Mouse (Mus musculus): Measurements from ENCODE around the gene Kansl1. TPM values are rescaled to one million over a fixed set of nuclear protein-coding genes. Genes with fewer than 3 reads are reported as not detected.
"Not testable (repeated sequence)": the region's sequence is repeated elsewhere in the genome, so short reads cannot be mapped to it uniquely, and the experiment has no call there.

Gene Kansl1
- polyA plus RNA-seq, 1 experiment from 2014 or later, result 21.9 TPM

- Histone ChIP-seq H3K27ac (ENCODE audit: low read length) (no peak overlapping the region), H3K4me2 (ENCODE audit: low read depth, low read length) (no peak overlapping the region), H3K4me1 (replicated peaks; ENCODE audit: control insufficient read depth, insufficient read depth, low read length) (no peaks in the 10 kb centered on the region), H3K9ac (ENCODE audit: low read length) (no peak overlapping the region), H3K4me3 (ENCODE audit: low read length) (no peak overlapping the region), H3K36me3 (ENCODE audit: control insufficient read depth, insufficient read depth, low read length) (peaks cover 4% of the 10 kb centered on the region; the same call in 1 of the 2 replicates), H3K27me3 (ENCODE audit: control insufficient read depth, insufficient read depth, low read depth, low read length) (no peaks in the 10 kb centered on the region), H3K9me3 (ENCODE audit: control insufficient read depth, low read length) (no peaks in the 10 kb centered on the region)
- no peak for ATAC-seq (ENCODE audit: low read depth)
Observed at GRCm38 (mm10) chr11:104461551-104461950, 7.1 kb downstream of the Kansl1 start.

GRCm38 (mm10) chr11:104459671-104460070 lies 9.0 kb downstream of the Kansl1 start:
- Histone ChIP-seq H3K4me2 (ENCODE audit: low read depth, low read length) (no peak overlapping the region), H3K4me3 (ENCODE audit: low read length) (no peak overlapping the region), H3K9ac (ENCODE audit: low read length) (no peak overlapping the region), H3K27me3 (ENCODE audit: control insufficient read depth, insufficient read depth, low read depth, low read length) (no peaks in the 10 kb centered on the region), H3K4me1 (replicated peaks; ENCODE audit: control insufficient read depth, insufficient read depth, low read length) (no peaks in the 10 kb centered on the region), H3K27ac (ENCODE audit: low read length) (no peak overlapping the region), H3K9me3 (ENCODE audit: control insufficient read depth, low read length) (no peaks in the 10 kb centered on the region), H3K36me3 (ENCODE audit: control insufficient read depth, insufficient read depth, low read length) (0 out of 2 replicates have a peak, but pooled peaks cover 3% of the 10 kb centered on the region)
- no peak for ATAC-seq (ENCODE audit: low read depth)
- WGBS, result 93% methylated on average over 2 of the region's 2 CpGs

- no peaks in the 10 kb centered on the region for H3K9me3 ChIP-seq (ENCODE audit: control insufficient read depth, low read length)
- no peak overlapping the region for H3K4me2 ChIP-seq (ENCODE audit: low read depth, low read length)
- no peak overlapping the region for H3K27ac ChIP-seq (ENCODE audit: low read length)
- H3K4me1 ChIP-seq (replicated peaks; ENCODE audit: control insufficient read depth, insufficient read depth, low read length), result no peaks in the 10 kb centered on the region
- H3K27me3 ChIP-seq (ENCODE audit: control insufficient read depth, insufficient read depth, low read depth, low read length), result no peaks in the 10 kb centered on the region
- H3K4me3 ChIP-seq (ENCODE audit: low read length), result no peak overlapping the region
- 0 out of 2 replicates have a peak, but pooled peaks cover 3% of the 10 kb centered on the region for H3K36me3 ChIP-seq (ENCODE audit: control insufficient read depth, insufficient read depth, low read length)
- ATAC-seq (ENCODE audit: low read depth), result no peak
- H3K9ac ChIP-seq (ENCODE audit: low read length), result no peak overlapping the region
- WGBS, result 57% methylated on average over 2 of the region's 2 CpGs
Observed at GRCm38 (mm10) chr11:104458507-104458906, 10.2 kb downstream of the Kansl1 start.

GRCm38 (mm10) chr11:104452709-104453108 lies 16.0 kb downstream of the Kansl1 start:
- H3K27me3 ChIP-seq (ENCODE audit: control insufficient read depth, insufficient read depth, low read depth, low read length), result no peaks in the 10 kb centered on the region
- H3K4me2 ChIP-seq (ENCODE audit: low read depth, low read length), result no peak overlapping the region
- no peaks in the 10 kb centered on the region for H3K4me1 ChIP-seq (replicated peaks; ENCODE audit: control insufficient read depth, insufficient read depth, low read length)
- no peaks in the 10 kb centered on the region for H3K36me3 ChIP-seq (ENCODE audit: control insufficient read depth, insufficient read depth, low read length)
- ATAC-seq (ENCODE audit: low read depth), result no peak
- 100% methylated on average over 1 of the region's 1 CpGs for WGBS
- no peak overlapping the region for H3K4me3 ChIP-seq (ENCODE audit: low read length)
- no peak overlapping the region for H3K9ac ChIP-seq (ENCODE audit: low read length)
- no peaks in the 10 kb centered on the region; the same call in 1 of the 2 replicates for H3K9me3 ChIP-seq (ENCODE audit: control insufficient read depth, low read length)
- H3K27ac ChIP-seq (ENCODE audit: low read length), result no peak overlapping the region

- Histone ChIP-seq H3K36me3 (ENCODE audit: control insufficient read depth, insufficient read depth, low read length) (no peaks in the 10 kb centered on the region), H3K4me1 (replicated peaks; ENCODE audit: control insufficient read depth, insufficient read depth, low read length) (no peaks in the 10 kb centered on the region), H3K27me3 (ENCODE audit: control insufficient read depth, insufficient read depth, low read depth, low read length) (no peaks in the 10 kb centered on the region), H3K4me3 (ENCODE audit: low read length) (no peak overlapping the region), H3K9me3 (ENCODE audit: control insufficient read depth, low read length) (no peaks in the 10 kb centered on the region; the same call in 1 of the 2 replicates), H3K4me2 (ENCODE audit: low read depth, low read length) (no peak overlapping the region), H3K27ac (ENCODE audit: low read length) (no peak overlapping the region), H3K9ac (ENCODE audit: low read length) (no peak overlapping the region)
- 93% methylated on average over 1 of the region's 1 CpGs for WGBS
- ATAC-seq (ENCODE audit: low read depth), result no peak
Observed at GRCm38 (mm10) chr11:104451239-104451638, 17.4 kb downstream of the Kansl1 start.

GRCm38 (mm10) chr11:104448499-104448898 lies 20.2 kb downstream of the Kansl1 start:
- H3K4me2 ChIP-seq (ENCODE audit: low read depth, low read length); H3K27ac ChIP-seq (ENCODE audit: low read length); H3K4me3 ChIP-seq (ENCODE audit: low read length); H3K9me3 ChIP-seq (ENCODE audit: control insufficient read depth, low read length); H3K4me1 ChIP-seq (replicated peaks; ENCODE audit: control insufficient read depth, insufficient read depth, low read length); H3K36me3 ChIP-seq (ENCODE audit: control insufficient read depth, insufficient read depth, low read length); ATAC-seq (ENCODE audit: low read depth); H3K27me3 ChIP-seq (ENCODE audit: control insufficient read depth, insufficient read depth, low read depth, low read length); H3K9ac ChIP-seq (ENCODE audit: low read length): not testable (repeated sequence)
- 45% methylated on average over 2 of the region's 2 CpGs for WGBS

GRCm38 (mm10) chr11:104445538-104445937 lies 23.1 kb downstream of the Kansl1 start:
- no peak overlapping the region for H3K4me2 ChIP-seq (ENCODE audit: low read depth, low read length)
- no peak overlapping the region for H3K9ac ChIP-seq (ENCODE audit: low read length)
- no peak for ATAC-seq (ENCODE audit: low read depth)
- H3K9me3 ChIP-seq (ENCODE audit: control insufficient read depth, low read length), result no peaks in the 10 kb centered on the region; the same call in 1 of the 2 replicates
- WGBS, result 59% methylated on average over 2 of the region's 2 CpGs
- no peak overlapping the region for H3K4me3 ChIP-seq (ENCODE audit: low read length)
- no peak overlapping the region for H3K27ac ChIP-seq (ENCODE audit: low read length)
- no peaks in the 10 kb centered on the region for H3K36me3 ChIP-seq (ENCODE audit: control insufficient read depth, insufficient read depth, low read length)
- H3K27me3 ChIP-seq (ENCODE audit: control insufficient read depth, insufficient read depth, low read depth, low read length), result no peaks in the 10 kb centered on the region
- peaks cover 4% of the 10 kb centered on the region; the same call in 1 of the 2 replicates for H3K4me1 ChIP-seq (replicated peaks; ENCODE audit: control insufficient read depth, insufficient read depth, low read length)

- no peaks in the 10 kb centered on the region for H3K36me3 ChIP-seq (ENCODE audit: control insufficient read depth, insufficient read depth, low read length)
- no peak for ATAC-seq (ENCODE audit: low read depth)
- no peak overlapping the region for H3K4me3 ChIP-seq (ENCODE audit: low read length)
- no peak overlapping the region for H3K27ac ChIP-seq (ENCODE audit: low read length)
- WGBS, result 77% methylated on average over 1 of the region's 1 CpGs
- no peaks in the 10 kb centered on the region; the same call in 1 of the 2 replicates for H3K9me3 ChIP-seq (ENCODE audit: control insufficient read depth, low read length)
- H3K4me1 ChIP-seq (replicated peaks; ENCODE audit: control insufficient read depth, insufficient read depth, low read length), result peaks cover 4% of the 10 kb centered on the region; the same call in 1 of the 2 replicates
- H3K27me3 ChIP-seq (ENCODE audit: control insufficient read depth, insufficient read depth, low read depth, low read length), result no peaks in the 10 kb centered on the region
- H3K4me2 ChIP-seq (ENCODE audit: low read depth, low read length), result no peak overlapping the region
- no peak overlapping the region for H3K9ac ChIP-seq (ENCODE audit: low read length)
Observed at GRCm38 (mm10) chr11:104445044-104445443, 23.6 kb downstream of the Kansl1 start.

- H3K27ac ChIP-seq (ENCODE audit: low read length), result no peak overlapping the region
- ATAC-seq (ENCODE audit: low read depth), result no peak
- peak overlapping the region; percentile 62 for H3K4me2 ChIP-seq (ENCODE audit: low read depth, low read length)
- no peaks in the 10 kb centered on the region for H3K9me3 ChIP-seq (ENCODE audit: control insufficient read depth, low read length)
- WGBS, result 37% methylated on average over 2 of the region's 2 CpGs
- H3K27me3 ChIP-seq (ENCODE audit: control insufficient read depth, insufficient read depth, low read depth, low read length), result no peaks in the 10 kb centered on the region
- peak overlapping the region; percentile 90 for H3K4me3 ChIP-seq (ENCODE audit: low read length)
- no peaks in the 10 kb centered on the region for H3K36me3 ChIP-seq (ENCODE audit: control insufficient read depth, insufficient read depth, low read length)
- no peak overlapping the region; the same call in 1 of the 2 replicates for H3K9ac ChIP-seq (ENCODE audit: low read length)
- peaks cover 7% of the 10 kb centered on the region; the same call in 1 of the 2 replicates for H3K4me1 ChIP-seq (replicated peaks; ENCODE audit: control insufficient read depth, insufficient read depth, low read length)
Observed at GRCm38 (mm10) chr11:104443359-104443758, 25.3 kb downstream of the Kansl1 start.
